8 mouse cellular contexts compared by ENCODE assay signal in the genomic region with DNA sequence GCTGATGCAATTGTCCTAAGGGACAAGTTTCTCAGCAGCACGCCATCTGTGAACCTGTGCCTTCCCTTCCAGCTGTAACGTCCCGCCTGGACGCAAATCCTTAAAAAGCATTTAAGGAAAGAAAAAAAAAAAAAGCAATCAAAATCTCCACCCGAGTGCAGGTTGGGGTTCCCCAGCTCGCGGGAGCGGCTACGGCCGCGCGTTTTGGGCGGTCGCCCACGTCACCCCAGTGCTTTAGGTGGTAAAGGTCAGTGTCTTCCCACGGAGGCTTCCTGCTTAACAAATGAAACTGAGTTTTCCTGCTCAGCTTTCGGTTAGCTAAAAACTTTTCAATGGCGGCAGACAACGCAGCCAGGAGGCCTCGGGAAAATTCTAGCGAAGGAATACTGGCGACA. TPM values are rescaled to one million over a fixed set of nuclear protein-coding genes. Genes with fewer than 3 reads are reported as not detected.
A peak's percentile ranks its signal among the peaks of the same experiment; 100 is the strongest.
DNase-seq lines count a peak whose midpoint lies in the region; ATAC-seq lines count a peak whose summit lies in the region.

No protein-coding gene starts in this region.

- H3K36me3 ChIP-seq in hindbrain, embryonic 15.5 days: no peaks in the 10 kb centered on the region
- H3K36me3 ChIP-seq in midbrain, embryonic 10.5 days: no peaks in the 10 kb centered on the region

- H3K4me2 ChIP-seq in hindbrain, embryonic 15.5 days: peak overlapping the region; percentile 100

- H3K9me3 ChIP-seq in hindbrain, embryonic 15.5 days: no peaks in the 10 kb centered on the region
- no peaks in the 10 kb centered on the region for H3K9me3 ChIP-seq in midbrain, embryonic 10.5 days (replicated peaks)

- peaks cover 68% of the 10 kb centered on the region for H3K27me3 ChIP-seq in hindbrain, embryonic 15.5 days
- H3K27me3 ChIP-seq in midbrain, embryonic 10.5 days (ENCODE audit: low read depth, poor library complexity, severe bottlenecking): peaks cover 87% of the 10 kb centered on the region

- no peak overlapping the region for H3K27ac ChIP-seq in hindbrain, embryonic 15.5 days (replicated peaks)
- no peak overlapping the region; the same call in 1 of the 2 replicates for H3K27ac ChIP-seq in midbrain, embryonic 10.5 days (replicated peaks)

- DNase-seq in kidney, adult 18-20 months: peak; percentile 40
- no peak for DNase-seq in kidney, adult 11 months
- peak; percentile 13 for DNase-seq in adrenal gland, postnatal 25 days
- DNase-seq in midbrain, embryonic 10.5 days (ENCODE audit: low spot score): no peak
- no peak for DNase-seq in urinary bladder, postnatal 10 days (ENCODE audit: low spot score)
- no peak for DNase-seq in cerebellum, adult 9-10 months
- DNase-seq in c-Kit-positive CD71-positive TER-119-positive erythroid progenitor cells, embryonic 14.5 days (ENCODE audit: low spot score): no peak

- H3K4me1 ChIP-seq in hindbrain, embryonic 15.5 days (replicated peaks): peaks cover 17% of the 10 kb centered on the region
- H3K4me1 ChIP-seq in midbrain, embryonic 10.5 days: peaks cover 17% of the 10 kb centered on the region

- peak overlapping the region; percentile 50 for H3K9ac ChIP-seq in hindbrain, embryonic 15.5 days

- ATAC-seq in hindbrain, embryonic 15.5 days (ENCODE audit: low FRiP score, low read depth): no peak

- peak overlapping the region; percentile 61 for H3K4me3 ChIP-seq in hindbrain, embryonic 15.5 days
- H3K4me3 ChIP-seq in midbrain, embryonic 10.5 days: peak overlapping the region; percentile 76

- WGBS in hindbrain, embryonic 15.5 days: 3% methylated on average over 22 of the region's 22 CpGs
- 2% methylated on average over 22 of the region's 22 CpGs for WGBS in midbrain, embryonic 10.5 days

RNA-seq across cellular contexts. Expression of a gene that starts 0.8 kb away (rescaled TPM):
- total RNA-seq in adrenal gland, postnatal 25 days (2021): 20.6 and 30.1 TPM in 2 replicates
- 16.5 and 21.6 TPM in 2 replicates for polyA plus RNA-seq in hindbrain, embryonic 15.5 days (2015; fragmentation: Nextera tagmentation; extraction: Ambion mirVana)
- 0.70 and 3.4 TPM in 2 replicates for polyA plus RNA-seq in midbrain, embryonic 10.5 days (2016; fragmentation: Nextera tagmentation; extraction: Ambion mirVana)

RNA-seq across cellular contexts. Expression of a gene that starts 12.0 kb away (rescaled TPM):
- total RNA-seq in adrenal gland, postnatal 25 days (2021): not detected in 2 replicates
- polyA plus RNA-seq in hindbrain, embryonic 15.5 days (2015; fragmentation: Nextera tagmentation; extraction: Ambion mirVana): 0.26 TPM in 1 of 2 replicates, not detected in the other
- not detected in 2 replicates for polyA plus RNA-seq in midbrain, embryonic 10.5 days (2016; fragmentation: Nextera tagmentation; extraction: Ambion mirVana)

RNA-seq across cellular contexts. Expression of a gene that starts 29.7 kb away (rescaled TPM):
- total RNA-seq in adrenal gland, postnatal 25 days (2021): not detected in 2 replicates
- 21.0 and 27.7 TPM in 2 replicates for polyA plus RNA-seq in hindbrain, embryonic 15.5 days (2015; fragmentation: Nextera tagmentation; extraction: Ambion mirVana)
- polyA plus RNA-seq in midbrain, embryonic 10.5 days (2016; fragmentation: Nextera tagmentation; extraction: Ambion mirVana): 0.38 and 0.94 TPM in 2 replicates

RNA-seq across cellular contexts. Expression of a gene that starts 45.8 kb away (rescaled TPM):
- total RNA-seq in adrenal gland, postnatal 25 days (2021): not detected in 2 replicates
- 0.21 and 0.90 TPM in 2 replicates for polyA plus RNA-seq in hindbrain, embryonic 15.5 days (2015; fragmentation: Nextera tagmentation; extraction: Ambion mirVana)
- polyA plus RNA-seq in midbrain, embryonic 10.5 days (2016; fragmentation: Nextera tagmentation; extraction: Ambion mirVana): 0.15 TPM in 1 of 2 replicates, not detected in the other

Comparison
In these comparisons a context has a peak if more than half of its experiments do, and no peak if none do; other contexts are left out.
1. DNase-seq: peak in kidney, adult 18-20 months (single experiment) and adrenal gland, postnatal 25 days (single experiment); none in kidney, adult 11 months (single experiment), midbrain, embryonic 10.5 days (single experiment), urinary bladder, postnatal 10 days (single experiment), cerebellum, adult 9-10 months (single experiment) and c-Kit-positive CD71-positive TER-119-positive erythroid progenitor cells, embryonic 14.5 days (single experiment).
2. RNA of a gene that starts 29.7 kb away (polyA plus RNA-seq): 21.0 to 27.7 TPM in hindbrain, embryonic 15.5 days; 0.38 to 0.94 TPM in midbrain, embryonic 10.5 days; every median in the first group is over 10 times any median in the second.